Mouse (Mus musculus) gastrocnemius, postnatal 14 days (tissue): Measurements from ENCODE around the gene Bpi. TPM values are rescaled to one million over a fixed set of nuclear protein-coding genes. Genes with fewer than 3 reads are reported as not detected.

Experiments used
- DNase-seq: peaks from one replicate; pipeline ENCODE4 v3.0.0; 2021; ENCODE audit warnings: mixed read lengths
- intact Hi-C: fragments of 180-260 bp; cut with DNase I; formaldehyde crosslinking; loops from one replicate; pipeline ENCODE4 v1.15.1; 2025; ENCODE audit warnings: low total_unique reads
- total RNA-seq, 2 experiments: library from RNA; stranded (reverse); gene quantifications; 2 replicates each; pipeline ENCODE4 v1.2.3; 2021

Gene Bpi
- total RNA-seq, 2 experiments from 2014 or later = not detected

DNA sequence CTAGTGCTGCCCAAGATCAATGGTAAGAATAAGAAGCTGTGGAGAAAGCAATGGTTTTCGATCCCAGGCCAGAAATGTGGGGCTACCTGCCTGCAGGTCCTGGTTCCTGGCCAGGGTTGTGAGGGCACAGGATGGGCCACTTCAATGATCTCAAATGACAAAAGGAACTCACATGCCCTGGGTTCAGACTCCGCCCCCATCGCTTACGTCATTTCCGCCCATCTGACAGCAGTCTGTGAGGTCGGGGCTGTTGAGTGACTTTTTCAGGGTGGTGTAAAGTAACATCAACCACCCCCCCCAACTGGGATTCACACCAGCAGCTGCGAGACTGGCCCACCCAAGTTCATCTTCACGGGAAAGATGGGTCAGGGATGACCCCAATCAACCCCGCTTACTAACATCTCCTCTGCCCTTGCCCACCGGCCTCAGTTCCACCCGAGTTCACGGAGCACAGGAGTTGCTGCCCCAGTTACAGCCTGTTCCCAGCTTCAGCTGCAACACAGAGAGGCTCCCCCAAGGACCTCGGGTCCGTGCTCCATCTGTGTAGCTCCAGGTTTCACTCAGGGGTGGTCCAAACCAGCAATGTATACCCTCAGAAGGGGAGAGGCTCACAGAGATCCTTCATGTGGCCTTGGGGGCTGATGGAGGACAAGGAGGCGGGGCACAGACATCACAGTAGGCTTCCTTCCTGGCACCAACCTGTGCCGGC, 23.8 kb downstream of the Bpi start:
- intact Hi-C loops = loop anchor here (5.0 kb wide), 1 partner anchor 61 kb away; no protein-coding TSS in a partner anchor
- no peak for DNase-seq

DNA sequence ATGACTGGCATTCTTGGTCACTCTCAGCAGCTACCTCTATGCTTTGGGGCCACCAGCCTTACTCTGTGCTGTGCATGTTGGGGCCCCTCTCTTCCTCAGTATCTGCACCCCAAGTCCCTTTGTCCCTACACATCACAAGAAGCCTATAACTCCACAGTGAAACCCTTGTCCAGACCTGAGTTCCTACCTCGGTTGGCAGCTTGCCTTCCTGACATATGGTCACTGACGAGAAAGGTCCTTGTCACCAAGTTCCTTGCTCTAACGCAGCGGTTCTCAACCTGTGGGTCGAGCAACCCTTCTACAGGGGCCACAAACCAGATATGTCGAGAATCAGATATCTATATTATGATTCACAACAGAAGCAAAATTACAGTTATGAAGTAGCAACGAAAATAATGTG, 25.2 kb downstream of the Bpi start:
- no peak for DNase-seq
- intact Hi-C loops = loop anchor here (5.0 kb wide), 1 partner anchor 59 kb away; no protein-coding TSS in a partner anchor

DNA sequence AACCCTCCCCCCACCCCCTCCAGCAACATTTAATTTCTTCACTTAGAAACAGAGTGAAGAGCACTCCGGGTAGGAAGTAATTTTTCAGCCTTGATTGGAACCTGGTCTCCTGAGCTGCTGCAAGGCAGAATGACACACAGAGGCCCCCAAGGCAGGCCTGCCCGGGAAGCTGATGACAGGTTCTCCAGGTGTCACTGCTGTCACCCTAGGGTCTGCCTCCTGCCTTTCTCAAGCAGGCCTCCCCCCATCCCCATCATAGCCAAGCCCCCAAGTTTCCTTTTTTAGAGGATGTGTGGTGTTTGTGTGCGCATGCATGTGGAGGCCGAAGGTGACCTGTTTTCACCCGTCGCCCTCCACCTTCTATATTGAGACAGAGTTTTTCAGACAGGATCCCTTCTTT, 25.9 kb downstream of the Bpi start:
- no peak for DNase-seq
- intact Hi-C loops = loop anchor here (5.0 kb wide), 1 partner anchor 59 kb away; no protein-coding TSS in a partner anchor

DNA sequence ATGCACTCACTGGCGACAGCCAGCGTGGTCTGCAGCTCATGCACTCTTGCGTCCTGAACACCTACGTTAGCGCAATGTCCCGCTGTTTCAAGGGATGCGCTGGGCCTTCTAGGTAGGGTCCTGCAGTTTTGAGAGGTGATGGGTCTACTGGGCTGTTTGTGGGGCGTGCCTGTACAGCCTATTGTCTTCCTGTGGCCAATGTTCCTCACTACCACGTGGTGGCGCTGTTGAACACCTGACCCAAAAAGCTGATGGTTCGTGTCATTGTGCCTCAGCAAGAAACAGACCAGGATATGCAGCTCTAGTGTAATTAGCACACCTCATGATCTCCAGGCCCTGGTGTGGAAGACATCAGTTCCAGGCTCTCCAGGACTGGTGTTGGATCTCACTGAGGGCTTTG, 26.7 kb downstream of the Bpi start:
- DNase-seq = peak; percentile 54
- intact Hi-C loops = loop anchor here (5.0 kb wide), 1 partner anchor 58 kb away; no protein-coding TSS in a partner anchor

DNA sequence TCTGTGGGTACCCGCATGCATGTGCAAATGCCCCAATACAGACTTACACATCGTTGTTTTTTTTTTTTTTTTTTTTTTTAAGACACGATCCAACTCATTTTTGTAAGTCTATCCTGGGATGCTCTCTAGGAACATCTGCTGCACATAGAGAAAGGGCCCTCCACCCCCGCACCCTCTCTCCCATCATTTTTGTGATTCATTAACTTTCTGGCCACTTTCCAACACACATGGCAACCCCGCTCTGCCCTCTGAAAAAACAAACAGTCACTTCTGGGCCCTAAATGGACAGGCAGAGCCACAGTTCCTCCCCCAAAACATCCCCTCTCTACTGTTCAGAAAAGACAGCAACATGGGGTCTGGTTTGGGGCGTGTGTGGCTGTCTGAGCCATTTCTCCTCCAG, 27.8 kb downstream of the Bpi start:
- intact Hi-C loops = no loop called here
- DNase-seq = no peak

DNA sequence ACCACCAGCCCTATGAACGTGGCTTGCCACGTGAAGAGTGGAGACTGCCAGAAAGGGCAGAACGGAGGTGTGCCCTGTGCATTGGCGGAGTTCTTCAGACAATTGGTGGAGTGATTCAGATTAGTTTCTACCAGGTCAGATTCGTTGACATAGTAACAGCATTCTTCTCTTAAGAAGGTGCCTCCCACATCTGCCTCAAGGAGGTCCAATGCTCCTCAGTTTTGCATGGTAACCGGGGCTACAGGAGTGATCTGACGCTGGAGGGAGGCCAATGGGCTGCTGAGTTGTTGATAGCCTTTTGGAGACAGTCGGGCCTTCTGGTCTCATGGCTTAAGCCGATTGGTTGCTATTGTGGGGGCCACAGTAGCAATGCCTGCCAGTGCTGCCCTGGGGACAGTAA, 37.8 kb downstream of the Bpi start:
- DNase-seq = no peak
- intact Hi-C loops = no loop called here

DNA sequence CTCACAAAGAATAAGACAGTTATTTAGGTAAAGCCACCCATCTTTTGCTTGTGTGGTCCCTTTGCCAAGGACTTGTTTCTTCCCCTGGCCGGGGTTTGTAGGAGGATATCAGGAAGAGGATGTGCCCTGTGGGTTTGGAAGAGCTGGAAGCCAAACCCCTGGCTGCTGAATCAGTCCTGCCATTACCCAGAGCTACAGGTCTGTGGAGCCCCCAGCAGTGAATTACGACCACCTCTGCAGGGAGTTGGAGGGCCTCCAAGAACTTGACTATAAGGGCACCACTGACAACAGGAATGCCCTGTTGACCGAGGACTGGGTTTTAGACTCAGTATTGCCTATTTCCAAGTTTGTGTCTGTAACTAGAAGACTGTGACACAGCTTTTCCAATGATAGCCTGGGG, 41.3 kb downstream of the Bpi start:
- DNase-seq = peak; percentile 1
- intact Hi-C loops = no loop called here

DNA sequence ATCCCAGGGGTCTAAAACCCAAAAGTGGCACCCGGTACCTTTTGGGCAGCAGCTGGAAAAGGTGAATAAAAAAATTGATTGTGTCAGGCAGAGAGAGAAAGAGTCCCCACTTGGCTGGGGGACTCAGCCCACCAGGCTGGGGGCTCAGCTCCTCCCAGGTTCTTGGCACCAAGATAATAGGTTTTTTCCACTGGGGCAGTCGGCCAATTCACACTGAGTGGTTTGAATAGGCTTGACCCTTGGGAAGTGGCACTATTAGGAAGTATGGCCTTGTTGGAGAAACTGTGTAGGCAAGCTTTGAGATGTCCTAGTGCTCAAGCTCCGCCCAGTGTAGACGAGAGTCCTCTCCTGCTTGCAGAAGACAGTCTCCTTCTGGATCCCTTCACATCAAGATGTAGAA, 41.8 kb downstream of the Bpi start:
- DNase-seq = no peak
- intact Hi-C loops = no loop called here

DNA sequence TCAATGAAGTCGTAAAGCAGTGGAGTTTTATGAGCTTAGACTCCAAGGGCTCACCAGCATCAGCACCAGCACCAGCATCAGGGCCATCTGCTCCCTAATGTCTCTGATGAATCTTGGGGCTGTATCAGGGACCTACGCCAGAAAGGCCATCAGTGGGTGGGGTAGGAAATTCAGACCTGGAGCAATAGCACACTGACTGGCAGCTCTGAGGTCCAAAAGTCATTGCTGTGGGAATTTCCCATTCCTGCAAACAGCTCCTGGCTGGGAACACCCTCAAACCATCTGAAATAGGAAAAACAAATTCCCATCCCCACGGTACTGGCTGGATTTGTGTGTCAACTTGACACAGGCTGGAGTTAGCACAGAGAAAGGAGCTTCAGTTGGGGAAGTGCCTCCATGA, 44.9 kb downstream of the Bpi start:
- DNase-seq = no peak
- intact Hi-C loops = no loop called here

DNA sequence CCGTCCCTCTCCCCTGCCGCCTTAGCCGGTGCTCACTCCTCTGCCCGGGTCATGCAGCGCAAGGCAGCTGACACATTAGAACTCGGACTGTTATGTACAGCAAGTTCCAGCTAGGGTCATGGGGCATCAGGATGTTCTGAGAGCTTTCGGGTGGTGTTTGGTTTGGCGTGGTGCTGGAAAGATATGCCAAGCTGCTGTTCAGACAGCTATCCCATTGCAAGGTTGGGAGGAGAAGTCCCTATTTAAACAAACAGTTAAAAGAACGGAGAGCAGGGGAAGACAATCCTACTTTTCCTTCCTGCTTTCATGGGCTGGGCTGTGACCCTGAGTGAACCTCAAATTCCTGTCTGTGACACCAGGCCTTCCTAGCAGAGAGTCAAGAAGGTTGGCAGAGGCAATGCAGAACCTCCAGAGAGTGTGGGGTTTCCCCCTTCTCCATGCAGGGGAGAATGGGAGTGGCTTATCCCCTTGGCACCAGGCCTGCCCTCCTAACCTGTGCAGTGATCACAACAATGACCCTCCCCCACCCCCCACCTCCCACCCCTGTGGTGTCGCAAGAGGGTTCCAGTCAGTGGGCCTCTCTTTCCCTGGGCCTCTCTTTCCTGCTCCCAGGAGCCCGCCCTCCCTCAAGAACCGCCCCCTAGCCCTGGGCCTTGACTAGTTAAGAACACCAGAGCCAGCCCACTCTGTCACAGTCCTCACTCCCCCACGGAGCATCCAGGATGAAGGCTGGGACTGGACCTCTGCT, 48.2 kb downstream of the Bpi start, which contains the start of gene Lbp:
Gene Lbp, plus strand, starts transcription at position 546 of the 748 bp plus-strand sequence.
- peak; percentile 60 for DNase-seq
- intact Hi-C loops = no loop called here

DNA sequence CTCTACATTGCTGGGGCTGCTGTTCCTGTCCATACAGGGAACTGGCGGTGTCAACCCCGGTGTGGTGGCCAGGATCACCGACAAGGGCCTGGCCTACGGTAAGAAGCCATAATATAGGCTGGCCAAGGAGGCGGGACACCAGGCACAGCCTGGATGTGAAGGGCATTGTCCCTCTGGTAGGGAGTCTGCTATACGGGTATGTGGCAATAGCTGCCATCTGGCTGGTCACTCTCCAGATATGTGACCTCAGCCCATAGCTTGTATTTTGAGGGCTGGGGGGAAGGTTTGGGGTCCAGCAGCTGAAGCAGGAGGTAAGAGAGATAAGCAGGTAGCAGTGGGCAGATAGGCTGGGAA, 48.8 kb downstream of the Bpi start:
- no peak for DNase-seq
- intact Hi-C loops = no loop called here

DNA sequence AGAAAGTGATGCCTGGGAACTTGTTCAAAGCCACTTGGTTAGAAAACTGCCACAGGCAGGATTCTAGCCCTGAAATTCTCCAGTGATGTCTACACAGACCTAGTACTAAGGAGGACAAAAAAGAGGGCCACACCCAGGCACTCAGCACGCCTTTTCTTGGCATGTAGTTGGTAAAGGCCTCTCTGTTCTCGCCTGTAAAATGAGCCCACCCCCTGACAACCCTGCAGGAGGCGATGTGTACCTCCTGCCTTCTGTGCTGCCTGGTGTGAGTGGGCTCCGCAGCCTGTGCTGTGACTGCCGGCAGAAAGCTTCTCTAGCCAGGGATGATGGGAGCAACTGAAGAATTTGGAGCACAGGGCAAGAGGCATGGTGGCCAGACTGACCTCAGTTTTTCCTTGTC, 50.4 kb downstream of the Bpi start:
- intact Hi-C loops = no loop called here
- no peak for DNase-seq

DNA sequence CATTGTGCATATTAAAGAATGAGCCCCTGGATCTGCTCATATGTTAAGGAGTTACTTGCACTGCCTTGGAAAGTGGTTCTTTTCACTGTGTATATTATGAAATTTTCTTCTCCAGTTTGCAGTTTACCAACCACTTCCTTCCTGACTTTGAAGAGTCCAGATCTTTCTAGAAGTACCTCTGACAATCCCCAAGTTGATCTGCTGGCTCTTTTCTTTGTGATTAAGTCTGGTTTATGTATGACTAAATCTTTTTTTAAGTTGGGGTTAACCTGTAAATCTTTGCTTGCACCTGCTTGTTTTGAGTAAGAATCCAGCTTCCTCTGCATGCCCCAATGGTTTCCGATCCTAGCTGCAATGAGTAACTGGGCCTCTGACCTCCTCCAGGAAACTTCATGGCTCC, 55.2 kb downstream of the Bpi start:
- DNase-seq = no peak
- intact Hi-C loops = no loop called here

DNA sequence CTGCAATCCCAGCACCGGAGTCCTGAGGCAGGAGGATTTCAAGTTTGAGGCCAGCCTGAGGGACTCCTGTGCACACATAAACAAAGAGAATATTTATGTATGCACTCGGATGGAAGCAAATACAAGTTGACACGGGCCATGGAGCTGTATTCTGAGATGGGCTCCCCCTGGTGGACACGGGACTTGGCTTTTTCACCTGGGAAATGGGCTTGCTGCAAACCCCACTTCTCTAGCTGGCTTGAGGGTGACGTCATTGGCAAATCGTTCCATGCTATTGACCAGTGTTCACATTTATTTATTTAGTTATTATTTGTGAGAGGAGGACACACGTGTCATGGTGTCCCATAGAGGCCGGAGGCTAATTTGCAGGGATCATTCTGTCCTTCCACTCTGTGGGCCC, 58.5 kb downstream of the Bpi start:
- intact Hi-C loops = no loop called here
- no peak for DNase-seq

DNA sequence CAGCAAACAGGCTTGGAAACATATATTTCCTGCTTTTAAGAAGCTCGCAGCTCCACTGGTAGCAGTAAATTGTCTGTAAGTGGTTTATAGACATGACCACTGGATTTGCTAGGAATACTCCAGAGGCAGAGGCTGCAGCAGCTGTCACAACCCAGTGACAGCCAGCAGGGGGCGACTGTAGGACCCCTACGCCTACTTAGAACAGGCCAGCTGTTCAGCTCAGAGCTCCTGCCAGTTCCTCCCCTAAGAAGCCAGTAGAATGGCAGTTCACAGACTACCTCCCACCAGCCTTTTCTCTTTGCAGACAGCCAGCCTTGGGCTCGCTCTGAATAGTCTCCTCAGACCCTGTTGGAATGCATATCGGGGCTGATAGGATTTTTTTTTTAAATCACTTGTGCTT, 59.1 kb downstream of the Bpi start:
- peak; percentile 68 for DNase-seq
- intact Hi-C loops = no loop called here

DNA sequence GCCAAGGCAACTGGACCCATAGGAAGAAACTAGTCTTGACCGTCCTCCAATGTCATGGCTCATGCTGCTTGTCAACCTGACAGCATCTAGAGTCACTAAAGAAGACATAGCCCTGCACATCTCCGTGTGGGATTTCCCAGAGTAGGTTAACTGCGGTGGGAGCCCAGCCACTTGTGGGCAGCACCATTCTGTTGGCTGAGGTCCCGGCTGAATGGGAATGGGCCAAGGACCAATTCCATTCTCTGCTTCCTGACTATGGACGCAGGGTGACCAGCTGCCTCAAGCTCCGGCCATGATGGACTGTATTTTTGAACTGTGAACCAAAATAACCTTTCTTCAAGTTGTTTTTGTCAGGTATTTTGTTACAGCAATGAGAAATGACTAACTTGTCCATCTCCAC, 63.7 kb downstream of the Bpi start:
- DNase-seq = no peak
- intact Hi-C loops = no loop called here

DNA sequence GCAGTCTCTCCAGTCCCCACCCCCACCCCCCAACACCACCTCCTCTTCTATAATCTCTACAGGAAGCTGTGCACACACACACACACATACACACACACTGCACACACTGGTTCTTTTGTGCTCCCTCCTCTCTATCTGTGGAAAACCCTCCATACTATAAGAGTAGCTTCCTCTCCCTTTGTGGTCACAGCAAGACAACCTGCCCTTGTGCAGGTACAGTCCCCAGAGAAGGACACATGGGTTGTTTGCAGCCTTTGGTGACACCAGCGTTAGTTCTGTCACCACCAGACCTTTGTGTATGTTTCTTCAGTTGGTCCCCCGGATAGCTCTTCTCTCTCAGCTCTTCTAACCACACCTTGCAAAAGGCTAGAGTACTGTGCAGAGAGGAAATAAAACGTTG, 65.0 kb downstream of the Bpi start:
- intact Hi-C loops = no loop called here
- DNase-seq = no peak

DNA sequence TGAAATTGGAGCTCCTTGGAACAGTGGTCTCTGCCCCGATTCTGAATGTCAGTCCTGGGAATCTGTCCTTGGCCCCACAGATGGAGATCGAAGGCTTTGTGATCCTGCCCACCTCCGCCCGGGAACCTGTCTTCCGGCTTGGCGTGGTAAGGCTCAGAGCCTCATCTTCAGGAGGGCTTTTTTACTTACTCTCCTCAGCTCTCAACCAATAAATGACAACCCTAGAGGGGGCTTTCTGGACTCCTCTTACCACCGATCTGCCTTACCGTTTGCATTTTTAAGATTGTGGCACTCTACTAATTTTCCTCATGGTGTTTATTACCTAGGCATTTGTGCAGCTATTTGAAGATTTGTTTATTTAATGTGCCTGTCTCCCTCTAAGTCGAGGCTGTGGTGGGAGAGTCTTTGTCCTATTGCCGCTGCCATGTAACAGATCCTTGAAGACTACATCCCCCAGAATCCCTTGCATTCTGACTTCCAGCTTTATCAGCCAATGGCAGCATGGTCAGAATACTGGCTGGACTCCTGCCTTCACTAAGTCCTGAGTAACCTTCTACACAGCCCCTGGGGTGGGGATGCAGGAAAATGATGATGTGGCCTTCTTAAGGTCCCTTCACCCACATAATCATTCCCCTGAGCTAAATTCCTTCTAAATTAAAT, 66.8 kb downstream of the Bpi start:
- DNase-seq = no peak
- intact Hi-C loops = no loop called here

DNA sequence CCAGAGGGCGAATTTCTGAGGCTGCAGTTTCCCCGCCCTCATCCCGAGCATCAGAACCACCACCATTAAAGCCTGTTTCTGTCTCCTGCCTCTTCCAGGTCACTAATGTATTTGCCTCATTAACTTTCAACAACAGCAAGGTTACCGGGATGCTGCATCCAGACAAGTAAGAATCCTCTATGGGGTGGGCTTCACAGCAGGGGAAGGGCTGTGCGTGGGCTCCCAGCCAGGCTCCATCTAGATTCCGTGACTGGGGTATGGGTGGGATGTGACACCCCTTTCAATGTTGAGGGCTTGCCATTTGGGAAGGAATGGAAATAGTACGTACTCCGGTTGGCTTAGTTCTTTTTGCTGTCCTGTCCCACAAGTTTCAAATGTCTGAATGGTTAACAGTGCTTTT, 67.7 kb downstream of the Bpi start:
- intact Hi-C loops = no loop called here
- DNase-seq = no peak
